16 mouse cellular contexts compared by ENCODE assay signal in the genomic region with DNA sequence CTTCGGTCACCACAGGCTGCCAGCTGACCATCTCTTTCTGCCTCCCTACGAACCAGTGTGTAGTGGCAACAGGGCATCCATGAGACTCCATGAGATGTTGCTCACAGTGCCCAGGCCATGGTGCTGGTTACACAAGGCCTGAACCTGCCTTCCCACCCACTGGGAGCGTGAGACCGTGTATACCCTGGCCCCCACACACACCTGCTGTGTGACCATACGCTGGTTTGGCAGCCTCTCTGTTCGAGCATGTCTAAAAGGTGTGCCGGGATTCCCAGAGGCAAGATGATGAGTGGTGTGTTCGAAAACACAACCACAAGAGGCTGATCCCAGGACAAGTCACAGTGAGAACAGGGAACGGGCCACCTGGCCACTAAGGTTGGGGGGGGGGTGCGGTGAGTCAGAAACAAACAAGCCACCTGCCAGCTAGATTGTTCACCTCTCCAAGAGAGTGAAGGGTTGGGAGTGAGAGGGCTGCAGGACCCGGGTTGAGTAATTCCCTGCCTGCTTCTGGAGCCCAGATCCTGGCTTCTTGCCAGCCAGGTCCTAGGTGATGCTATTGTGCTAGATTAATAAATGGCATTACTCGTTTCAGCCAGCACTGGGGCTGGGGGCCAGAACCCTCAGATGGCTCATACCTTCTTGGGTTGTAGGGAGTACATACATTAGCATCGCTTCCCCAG. TPM values are rescaled to one million over a fixed set of nuclear protein-coding genes. Genes with fewer than 3 reads are reported as not detected.
DNase-seq lines count a peak whose midpoint lies in the region; ATAC-seq and TF ChIP-seq lines count a peak whose summit lies in the region.
"Had no signal": no experiment of that assay in that cellular context is flagged by ENCODE, and none has a peak within 500 bp of the region (broad histone marks: within the 10 kb centered on the region; RNA-seq: fewer than 3 reads in every experiment).

No protein-coding gene starts in this region.

- no peak for TF ChIP-seq EP300 in liver, postnatal 0 days (IDR thresholded peaks at IDR 0.05; ENCODE audit: low read depth)

- H3K4me2 ChIP-seq in liver, postnatal 0 days (ENCODE audit: low read depth, low read length): no peak overlapping the region
- no peak overlapping the region for H3K4me2 ChIP-seq in liver, embryonic 12.5 days
- no peak overlapping the region for H3K4me2 ChIP-seq in stomach, embryonic 16.5 days (ENCODE audit: low read depth, low read length)
- H3K4me2 ChIP-seq: intestine, embryonic 15.5 days had no signal

- no peaks in the 10 kb centered on the region for H3K36me3 ChIP-seq in liver, postnatal 0 days (replicated peaks; ENCODE audit: insufficient read depth, low read length)
- H3K36me3 ChIP-seq in liver, embryonic 12.5 days: no peaks in the 10 kb centered on the region
- H3K36me3 ChIP-seq in stomach, embryonic 16.5 days (ENCODE audit: control insufficient read depth, insufficient read depth, low read length): no peaks in the 10 kb centered on the region
- H3K36me3 ChIP-seq: G1E; intestine, embryonic 15.5 days had no signal

- TF ChIP-seq CTCF in liver, postnatal 0 days (IDR thresholded peaks at IDR 0.05; ENCODE audit: low read depth): no peak

- peak overlapping the region; percentile 62 for H3K27ac ChIP-seq in liver, postnatal 0 days (ENCODE audit: low read depth)
- no peak overlapping the region for H3K27ac ChIP-seq in liver, embryonic 12.5 days
- H3K27ac ChIP-seq in stomach, embryonic 16.5 days (ENCODE audit: low read length): no peak overlapping the region; the same call in 1 of the 2 replicates
- H3K27ac ChIP-seq: intestine, embryonic 15.5 days; layer of hippocampus, adult 2 months had no signal

- peak; percentile 46 for DNase-seq in adrenal gland, postnatal 25 days
- DNase-seq in adrenal gland, postnatal 4 days (ENCODE audit: low spot score in 2 of 2): no peak
- DNase-seq in liver, postnatal 0 days: peak; percentile 67
- peak; percentile 63 to 69 for DNase-seq in cerebellum, postnatal 36 days
- DNase-seq in heart, adult 18-20 months: no peak
- no peak for DNase-seq in embryo, embryonic 11 days
- DNase-seq: heart, postnatal 36 days had no signal

- peak; percentile 49 for ATAC-seq in liver, postnatal 0 days
- ATAC-seq in liver, embryonic 12.5 days: no peak
- ATAC-seq in stomach, embryonic 16.5 days (ENCODE audit: insufficient read depth, low FRiP score): 0 out of 2 replicates have a peak, but pooled peaks have one; percentile 25
- ATAC-seq: activated CD4-positive, CD25-positive, alpha-beta regulatory T cell, adult 4 months had no signal

- no peaks in the 10 kb centered on the region for H3K9me3 ChIP-seq in liver, postnatal 0 days (ENCODE audit: low read length)
- no peaks in the 10 kb centered on the region for H3K9me3 ChIP-seq in liver, embryonic 12.5 days (replicated peaks)
- no peaks in the 10 kb centered on the region for H3K9me3 ChIP-seq in stomach, embryonic 16.5 days (replicated peaks; ENCODE audit: control insufficient read depth, low read length)
- H3K9me3 ChIP-seq: G1E; intestine, embryonic 15.5 days had no signal

- H3K4me3 ChIP-seq in liver, postnatal 0 days (ENCODE audit: low read depth, low read length): no peak overlapping the region
- H3K4me3 ChIP-seq in liver, embryonic 12.5 days: no peak overlapping the region
- H3K4me3 ChIP-seq in stomach, embryonic 16.5 days (replicated peaks; ENCODE audit: low read length): no peak overlapping the region
- H3K4me3 ChIP-seq: intestine, embryonic 15.5 days; layer of hippocampus, adult 2 months; myocyte had no signal

- H3K4me1 ChIP-seq in liver, postnatal 0 days (ENCODE audit: insufficient read depth): peaks cover 33% of the 10 kb centered on the region
- H3K4me1 ChIP-seq in liver, embryonic 12.5 days: peaks cover 12% of the 10 kb centered on the region; the same call in 1 of the 2 replicates
- peaks cover 7% of the 10 kb centered on the region; the same call in 1 of the 2 replicates for H3K4me1 ChIP-seq in stomach, embryonic 16.5 days (ENCODE audit: control insufficient read depth, insufficient read depth, low read length)

- 73% methylated on average over 13 of the region's 13 CpGs for WGBS in liver, postnatal 0 days (ENCODE audit: insufficient replicate concordance)
- WGBS in liver, embryonic 12.5 days (ENCODE audit: insufficient replicate concordance): 73% methylated on average over 13 of the region's 13 CpGs
- WGBS in stomach, embryonic 16.5 days: 77% methylated on average over 13 of the region's 13 CpGs

- no peak overlapping the region for H3K9ac ChIP-seq in liver, postnatal 0 days (replicated peaks)
- H3K9ac ChIP-seq in liver, embryonic 12.5 days: no peak overlapping the region
- H3K9ac ChIP-seq in stomach, embryonic 16.5 days (ENCODE audit: low read length): no peak overlapping the region
- H3K9ac ChIP-seq: intestine, embryonic 15.5 days had no signal

- H3K27me3 ChIP-seq in liver, postnatal 0 days (ENCODE audit: insufficient read depth, low read length): no peaks in the 10 kb centered on the region
- H3K27me3 ChIP-seq in liver, embryonic 12.5 days (replicated peaks): peaks cover 11% of the 10 kb centered on the region; the same call in 1 of the 2 replicates
- H3K27me3 ChIP-seq in stomach, embryonic 16.5 days (ENCODE audit: control insufficient read depth, insufficient read depth, low read length): no peaks in the 10 kb centered on the region
- H3K27me3 ChIP-seq: intestine, embryonic 15.5 days had no signal

RNA-seq across cellular contexts. Expression of a gene that starts 11.1 kb away (rescaled TPM):
- total RNA-seq in adrenal gland, postnatal 25 days (2021): 115 and 116 TPM in 2 replicates
- total RNA-seq in adrenal gland, postnatal 4 days (2021): 10 to 100 TPM; 66.2 to 78.9 TPM
- 20.2 and 34.0 TPM in 2 replicates for polyA plus RNA-seq in liver, postnatal 0 days (2015; fragmentation: Nextera tagmentation; extraction: Ambion mirVana)
- polyA plus RNA-seq in liver, embryonic 12.5 days (2016; fragmentation: Nextera tagmentation; extraction: Ambion mirVana): 11.5 and 11.6 TPM in 2 replicates
- polyA plus RNA-seq in stomach, embryonic 16.5 days (2015; fragmentation: Nextera tagmentation; extraction: Ambion mirVana): 2.6 and 2.8 TPM in 2 replicates
- total RNA-seq in heart, adult 18-20 months (2021): 10 to 100 TPM in 1 of 2 experiments, 1 to 10 TPM in 1; 8.0 to 22.5 TPM
- total RNA-seq: G1E had no signal

RNA-seq across cellular contexts. Expression of a gene that starts 56.0 kb away (rescaled TPM):
- 2.8 and 3.0 TPM in 2 replicates for total RNA-seq in adrenal gland, postnatal 25 days (2021)
- total RNA-seq in adrenal gland, postnatal 4 days (2021): 1 to 10 TPM; 3.6 to 4.2 TPM
- polyA plus RNA-seq in liver, postnatal 0 days (2015; fragmentation: Nextera tagmentation; extraction: Ambion mirVana): 0.12 TPM in 2 replicates
- 0.59 and 1.4 TPM in 2 replicates for polyA plus RNA-seq in liver, embryonic 12.5 days (2016; fragmentation: Nextera tagmentation; extraction: Ambion mirVana)
- polyA plus RNA-seq in stomach, embryonic 16.5 days (2015; fragmentation: Nextera tagmentation; extraction: Ambion mirVana): 3.6 and 5.0 TPM in 2 replicates
- total RNA-seq in heart, adult 18-20 months (2021): 1 to 10 TPM in 1 of 2 experiments, under 1 TPM in 1; 0.35 to 1.1 TPM
- total RNA-seq: granulocyte monocyte progenitor cell, adult 5-6 weeks; megakaryocyte progenitor cell, adult 5-6 weeks had no signal
- polyA plus RNA-seq: G1E, myocyte had no signal

Comparison
In these comparisons a context has a peak if more than half of its experiments do, and no peak if none do; other contexts are left out.
1. DNase-seq: peak in adrenal gland, postnatal 25 days (single experiment), liver, postnatal 0 days (single experiment) and cerebellum, postnatal 36 days (2 of 2); none in adrenal gland, postnatal 4 days (0 of 2), heart, adult 18-20 months (0 of 2) and embryo, embryonic 11 days (single experiment).